Mouse (Mus musculus) small intestine, adult 2 months (tissue): ENCODE data around the gene Enpp5. TPM values are rescaled to one million over a fixed set of nuclear protein-coding genes. Genes with fewer than 3 reads are reported as not detected.

Experiments used
- H3K27ac ChIP-seq: fragments of 200-500 bp; 2 replicates; pipeline ENCODE4 v1.5.1; 2012; ENCODE audit warnings: low read depth, low read length, control low read depth, inconsistent platforms; ENCODE audit not compliant: insufficient read depth
- H3K27me3 ChIP-seq: fragments of 200-500 bp; 2 replicates; pipeline ENCODE4 v1.6.1; 2012; ENCODE audit warnings: mild to moderate bottlenecking, moderate library complexity, low read length, inconsistent platforms; ENCODE audit not compliant: control insufficient read depth, insufficient read depth
- H3K36me3 ChIP-seq: fragments of 200-500 bp; 2 replicates; pipeline ENCODE4 v1.6.1; 2012; ENCODE audit warnings: mild to moderate bottlenecking, low read length, control low read depth, inconsistent platforms; ENCODE audit not compliant: control insufficient read depth, insufficient read depth
- H3K4me1 ChIP-seq: fragments of 200-500 bp; 2 replicates; pipeline ENCODE4 v1.6.1; 2012; ENCODE audit warnings: low read length, inconsistent platforms, mixed read lengths; ENCODE audit not compliant: control insufficient read depth, insufficient read depth, insufficient read length
- H3K4me3 ChIP-seq: fragments of 200-500 bp; 2 replicates; pipeline ENCODE4 v1.5.1; 2012; ENCODE audit warnings: low read depth, mild to moderate bottlenecking, control low read depth, inconsistent platforms, low read length, moderate library complexity
- CTCF ChIP-seq: fragments of 200-500 bp; IDR thresholded peaks from 2 replicates; pipeline ENCODE4 v1.5.1; 2012; ENCODE audit warnings: low read depth, mild to moderate bottlenecking, control low read depth, inconsistent platforms, low read length, moderate library complexity, mixed read lengths; ENCODE audit not compliant: insufficient replicate concordance, insufficient read length; ENCODE audit errors: extremely low read depth
- POLR2A ChIP-seq: fragments of 200-500 bp; IDR thresholded peaks from 2 replicates; pipeline ENCODE4 v1.6.1; 2012; ENCODE audit warnings: low read depth, mild to moderate bottlenecking, control low read depth, inconsistent platforms, low read length, moderate library complexity
- WGBS: fragments of 180-500 bp; shearing (Covaris S2); methylation state at CpG from one replicate; pipeline ENCODE4 v1.1.7; 2018; 5-methylcytosine and 5-hydroxymethylcytosine counted together
- polyA plus RNA-seq: library from polyadenylated mRNA; depleted of rRNA; stranded (reverse); fragments of >200 nt; gene quantifications from 2 replicates; pipeline ENCODE4 v1.2.3, GENCODE M21; 2012

Enpp5 gene
- polyA plus RNA-seq, 1 experiment = 2.5 TPM

DNA sequence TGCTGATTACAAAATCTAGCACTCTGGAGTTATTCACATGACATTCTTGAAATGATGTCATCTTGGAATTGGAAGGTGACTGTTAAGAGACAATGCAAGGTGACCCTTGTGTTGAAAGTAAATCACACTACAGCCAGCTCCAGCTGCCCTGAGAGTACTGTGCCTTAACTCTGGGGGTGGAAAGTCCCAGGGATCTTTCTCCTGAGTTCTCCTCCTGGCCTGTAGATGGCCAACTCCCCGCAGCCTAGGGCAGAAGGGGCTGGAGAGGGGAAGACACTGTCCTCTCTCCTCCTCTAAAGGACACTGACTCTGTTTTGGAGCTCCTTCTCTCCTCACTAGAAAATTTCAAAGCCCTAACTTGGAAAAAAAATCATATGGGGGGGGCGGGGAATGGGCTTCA, 12.9 kb downstream of the Enpp5 start:
- Histone ChIP-seq H3K27me3 (no peaks in the 10 kb centered on the region), H3K36me3 (no peaks in the 10 kb centered on the region), H3K4me1 (no peaks in the 10 kb centered on the region), H3K27ac (no peak overlapping the region), H3K4me3 (no peak overlapping the region)
- peak; percentile 18; the same call in 1 of the 2 replicates for TF ChIP-seq CTCF
- TF ChIP-seq POLR2A = no peak
- WGBS = 67% methylated on average over 2 of the region's 2 CpGs

GRCm38 (mm10) chr17:44100486-44100885, 21.9 kb downstream of the Enpp5 start:
- 33% methylated on average over 4 of the region's 4 CpGs for WGBS
- Histone ChIP-seq H3K4me1 (no peaks in the 10 kb centered on the region), H3K4me3 (no peak overlapping the region), H3K36me3 (no peaks in the 10 kb centered on the region), H3K27me3 (no peaks in the 10 kb centered on the region), H3K27ac (peak overlapping the region; percentile 28)
- TF ChIP-seq CTCF = no peak
- no peak for TF ChIP-seq POLR2A

DNA sequence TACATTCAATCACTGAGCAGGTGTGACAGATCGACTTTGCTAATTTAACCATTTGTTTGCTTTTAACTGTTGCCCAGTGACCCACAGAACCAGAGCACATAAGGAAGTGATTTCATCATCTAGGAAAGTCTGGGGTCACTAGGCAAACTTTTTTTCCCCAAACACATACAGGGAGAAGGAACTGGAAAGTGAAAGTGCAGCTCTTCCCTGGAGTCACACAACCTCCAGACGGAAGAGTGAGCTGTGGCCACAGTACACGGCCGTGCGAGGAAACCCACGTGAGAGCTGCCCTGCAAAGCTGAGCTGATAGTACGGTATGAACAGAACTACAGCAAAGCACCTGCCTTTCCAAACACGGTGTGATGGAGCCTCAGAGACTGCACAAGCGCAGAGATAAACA, 22.3 kb downstream of the Enpp5 start:
- peak overlapping the region; percentile 41 for H3K4me3 ChIP-seq
- H3K27me3 ChIP-seq = no peaks in the 10 kb centered on the region
- TF ChIP-seq CTCF = no peak
- no peak for TF ChIP-seq POLR2A
- 15% methylated on average over 9 of the region's 9 CpGs for WGBS
- H3K4me1 ChIP-seq = no peaks in the 10 kb centered on the region
- H3K27ac ChIP-seq = peak overlapping the region; percentile 28
- no peaks in the 10 kb centered on the region for H3K36me3 ChIP-seq

GRCm38 (mm10) chr17:44101961-44102360, 23.3 kb downstream of the Enpp5 start:
- Histone ChIP-seq H3K4me1 (no peaks in the 10 kb centered on the region), H3K27ac (no peak overlapping the region), H3K4me3 (no peak overlapping the region), H3K27me3 (no peaks in the 10 kb centered on the region), H3K36me3 (no peaks in the 10 kb centered on the region)
- TF ChIP-seq POLR2A = no peak
- WGBS = 95% methylated on average over 10 of the region's 10 CpGs

DNA sequence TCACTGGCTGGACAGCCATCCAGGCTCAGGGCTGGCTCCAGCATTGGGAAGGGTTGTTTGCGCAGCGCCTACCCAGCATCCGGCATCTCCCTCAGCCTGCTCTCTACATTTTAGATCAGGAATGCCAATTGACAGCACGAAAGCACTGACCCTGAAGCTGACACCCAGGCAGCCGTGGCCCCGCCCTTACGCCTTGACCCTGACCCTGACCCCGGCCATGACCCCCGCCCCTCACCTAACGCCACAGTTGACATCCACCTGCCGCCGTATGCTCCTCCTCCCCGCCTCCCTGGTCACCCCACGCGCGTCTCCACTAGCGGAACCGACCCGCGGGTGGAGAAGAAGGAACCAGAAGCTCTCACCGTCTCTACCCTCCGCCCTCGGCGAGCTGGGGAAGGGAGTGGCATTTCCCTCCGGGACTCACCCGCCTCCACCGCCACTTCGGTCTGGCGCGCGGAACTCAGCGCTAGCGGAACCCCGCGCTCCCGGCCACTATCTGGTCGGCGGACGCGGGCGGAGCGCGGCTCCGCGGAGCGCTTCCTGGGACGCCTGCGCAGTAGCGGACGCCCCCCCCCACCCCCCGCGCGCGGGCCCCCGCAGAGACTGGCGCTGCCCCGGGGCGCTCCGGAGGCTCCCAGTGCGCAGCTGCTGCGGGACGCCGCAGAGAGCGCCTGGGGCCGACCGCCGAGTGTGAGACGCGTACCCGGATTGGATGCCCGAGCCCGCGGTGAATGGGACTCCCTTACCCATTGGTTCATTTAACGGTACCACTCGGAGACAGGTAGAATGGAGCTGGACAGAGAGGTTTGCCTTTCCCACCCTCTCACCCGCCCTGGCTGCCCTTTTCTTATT, 26.9 kb downstream of the Enpp5 start, which contains the start of gene Enpp4:
TSS of gene Enpp4 (minus strand) at position 523 of the 852 bp plus-strand sequence.
- peak within 1 kb of the TSS; percentile 32; the same call in 1 of the 2 replicates for H3K27ac ChIP-seq
- WGBS = 1% methylated on average over 76 of the region's 76 CpGs

DNA sequence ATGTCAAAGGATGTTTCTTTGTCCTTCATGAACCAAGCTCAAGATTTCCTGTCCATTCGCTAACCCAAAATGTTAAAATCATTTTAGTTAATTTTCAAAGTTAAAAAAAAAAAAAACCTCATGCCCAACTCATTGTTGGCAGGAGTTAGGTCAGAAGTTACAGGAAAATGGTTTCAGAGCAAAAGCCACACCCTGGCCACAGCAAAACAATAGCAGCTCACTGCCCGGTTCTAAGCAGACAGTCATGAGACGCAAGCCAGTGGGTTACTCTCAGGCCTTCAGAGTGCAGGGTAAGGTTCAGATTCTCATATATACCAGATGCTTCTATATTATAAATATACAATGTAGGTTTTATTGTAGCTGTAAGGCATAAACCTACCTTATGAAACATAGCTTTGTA, 29.7 kb downstream of the Enpp5 start:
- H3K27ac ChIP-seq = no peak overlapping the region
- WGBS = 72% methylated on average over 3 of the region's 3 CpGs
- H3K4me1 ChIP-seq = no peaks in the 10 kb centered on the region
- no peak overlapping the region for H3K4me3 ChIP-seq
- TF ChIP-seq CTCF (no peak), POLR2A (no peak)
- H3K36me3 ChIP-seq = no peaks in the 10 kb centered on the region
- H3K27me3 ChIP-seq = no peaks in the 10 kb centered on the region

More for the DNA sequence above, 26.9 kb downstream of the Enpp5 start, which contains the start of gene Enpp4:
- peak within 1 kb of the TSS; percentile 80 for H3K4me3 ChIP-seq
- peak; percentile 17; the same call in 1 of the 2 replicates for TF ChIP-seq POLR2A
- no peak for TF ChIP-seq CTCF
- H3K27me3 ChIP-seq = no peaks in the 10 kb centered on the region
- H3K4me1 ChIP-seq = no peaks in the 10 kb centered on the region
- H3K36me3 ChIP-seq = no peaks in the 10 kb centered on the region

DNA sequence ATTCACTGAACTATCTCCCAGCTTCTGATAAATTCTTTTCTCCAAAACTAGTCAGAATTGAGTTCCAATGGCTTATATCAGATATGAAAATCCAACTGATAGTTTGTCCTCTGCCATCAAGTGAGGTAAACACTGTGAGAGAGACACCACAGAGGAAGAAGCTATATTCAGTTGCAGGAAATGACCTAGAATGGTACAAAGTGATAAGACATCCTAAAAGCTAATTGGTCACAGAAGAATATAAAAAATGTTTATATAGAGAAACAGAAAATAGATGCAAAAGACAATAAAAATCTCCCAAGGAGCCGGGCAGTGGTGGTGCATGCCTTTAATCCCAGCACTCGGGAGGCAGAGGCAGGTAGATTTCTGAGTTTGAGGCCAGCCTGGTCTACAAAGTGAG, 38.0 kb downstream of the Enpp5 start:
- Histone ChIP-seq H3K36me3 (no peaks in the 10 kb centered on the region), H3K27me3 (no peaks in the 10 kb centered on the region), H3K27ac (no peak overlapping the region), H3K4me3 (no peak overlapping the region), H3K4me1 (peaks cover 4% of the 10 kb centered on the region; the same call in 1 of the 2 replicates)
- no peak for TF ChIP-seq CTCF
- TF ChIP-seq POLR2A = no peak
- WGBS = 76% methylated on average over 2 of the region's 2 CpGs

DNA sequence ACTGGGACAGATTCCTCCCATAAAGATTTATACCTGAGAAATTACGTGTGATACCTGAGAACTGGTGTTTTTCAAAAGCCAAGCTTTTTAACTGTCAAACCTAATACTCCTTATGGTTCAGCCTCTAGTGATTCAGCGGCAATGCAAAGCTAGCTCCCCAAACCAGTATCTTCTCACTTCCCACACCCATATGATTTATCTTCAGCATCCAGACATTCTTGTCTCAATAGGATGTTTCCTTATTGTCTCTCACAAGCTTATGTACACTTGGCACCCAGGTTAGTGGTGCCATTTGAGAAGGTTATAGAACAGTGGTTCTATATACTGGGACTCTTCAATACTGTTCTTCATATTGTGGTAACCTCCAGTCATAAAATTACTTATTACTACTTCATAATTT, 39.1 kb downstream of the Enpp5 start:
- no peak overlapping the region for H3K27ac ChIP-seq
- no peak for TF ChIP-seq CTCF
- TF ChIP-seq POLR2A = no peak
- H3K4me1 ChIP-seq = peaks cover 7% of the 10 kb centered on the region

More for the DNA sequence above, 39.1 kb downstream of the Enpp5 start:
- Histone ChIP-seq H3K27me3 (no peaks in the 10 kb centered on the region), H3K36me3 (no peaks in the 10 kb centered on the region), H3K4me3 (no peak overlapping the region)
- WGBS = 79% methylated on average over 2 of the region's 2 CpGs
